Mouse (Mus musculus): Measurements from ENCODE around the gene Sult2b1.

The Sult2b1 gene

GRCm38 (mm10) chr7:45716460-45716857, 68.0 kb downstream of the Sult2b1 start:
- TF ChIP-seq GATA4 (IDR thresholded peaks at IDR 0.05; ENCODE audit: insufficient replicate concordance, low read length): no peak

GRCm38 (mm10) chr7:45715741-45716459, 68.6 kb downstream of the Sult2b1 start:
- TF ChIP-seq GATA4 (IDR thresholded peaks at IDR 0.05; ENCODE audit: insufficient replicate concordance, low read length): no peak

GRCm38 (mm10) chr7:45715090-45715708, 69.3 kb downstream of the Sult2b1 start, which contains the start of gene Rpl18:
Rpl18 (plus strand) TSS chr7:45715457.
- TF ChIP-seq GATA4 (IDR thresholded peaks at IDR 0.05; ENCODE audit: insufficient replicate concordance, low read length): peak; percentile 40; the same call in 1 of the 2 replicates

- TF ChIP-seq GATA4 (IDR thresholded peaks at IDR 0.05; ENCODE audit: insufficient replicate concordance, low read length): no peak
Measured at GRCm38 (mm10) chr7:45714630-45715089, 69.8 kb downstream of the Sult2b1 start.

- no peak for TF ChIP-seq GATA4 (IDR thresholded peaks at IDR 0.05; ENCODE audit: insufficient replicate concordance, low read length)
Measured at GRCm38 (mm10) chr7:45713881-45714520, 70.5 kb downstream of the Sult2b1 start.

- no peak for TF ChIP-seq GATA4 (IDR thresholded peaks at IDR 0.05; ENCODE audit: insufficient replicate concordance, low read length)
Measured at GRCm38 (mm10) chr7:45713396-45713795, 71.1 kb downstream of the Sult2b1 start.

GRCm38 (mm10) chr7:45712022-45712757, 72.3 kb downstream of the Sult2b1 start:
- TF ChIP-seq GATA4 (IDR thresholded peaks at IDR 0.05; ENCODE audit: insufficient replicate concordance, low read length): peak; percentile 33; the same call in 1 of the 2 replicates

- no peak for TF ChIP-seq GATA4 (IDR thresholded peaks at IDR 0.05; ENCODE audit: insufficient replicate concordance, low read length)
Measured at GRCm38 (mm10) chr7:45711316-45712021, 73.0 kb downstream of the Sult2b1 start.

- no peak for TF ChIP-seq GATA4 (IDR thresholded peaks at IDR 0.05; ENCODE audit: insufficient replicate concordance, low read length)
Measured at GRCm38 (mm10) chr7:45710477-45711191, 73.8 kb downstream of the Sult2b1 start.

- TF ChIP-seq GATA4 (IDR thresholded peaks at IDR 0.05; ENCODE audit: insufficient replicate concordance, low read length): no peak
Measured at GRCm38 (mm10) chr7:45709677-45710355, 74.7 kb downstream of the Sult2b1 start.

GRCm38 (mm10) chr7:45709036-45709435, 75.4 kb downstream of the Sult2b1 start:
- no peak for TF ChIP-seq GATA4 (IDR thresholded peaks at IDR 0.05; ENCODE audit: insufficient replicate concordance, low read length)

- TF ChIP-seq GATA4 (IDR thresholded peaks at IDR 0.05; ENCODE audit: insufficient replicate concordance, low read length): no peak
Measured at GRCm38 (mm10) chr7:45708221-45708761, 76.2 kb downstream of the Sult2b1 start.

- no peak; the same call in 1 of the 2 replicates for TF ChIP-seq GATA4 (IDR thresholded peaks at IDR 0.05; ENCODE audit: insufficient replicate concordance, low read length)
Measured at GRCm38 (mm10) chr7:45707375-45707967, 77.0 kb downstream of the Sult2b1 start.
